Mouse (Mus musculus) hindbrain, embryonic 13.5 days (tissue): ENCODE measurements around the gene Sec16a. TPM values are rescaled to one million over a fixed set of nuclear protein-coding genes. Genes with fewer than 3 reads are reported as not detected.

ENCODE experiments used
- ATAC-seq: fragments of 200-750 bp; cut with Nextera tagmentation; 2 replicates; pipeline ENCODE4 v1.8.0; 2017; ENCODE audit warnings: moderate TSS enrichment; ENCODE audit not compliant: low FRiP score
- H3K27ac ChIP-seq: fragments of 300-500 bp; sonication (generic); 2 replicates; pipeline ENCODE4 v1.5.1; 2015; ENCODE audit warnings: inconsistent platforms, mild to moderate bottlenecking, moderate library complexity
- H3K27me3 ChIP-seq: fragments of 300-500 bp; sonication (generic); 2 replicates; pipeline ENCODE4 v1.6.1; 2015; ENCODE audit warnings: mild to moderate bottlenecking, inconsistent platforms
- H3K36me3 ChIP-seq: fragments of 300-500 bp; sonication (generic); 2 replicates; pipeline ENCODE4 v1.6.1; 2015; ENCODE audit warnings: mild to moderate bottlenecking, inconsistent platforms
- H3K4me1 ChIP-seq: fragments of 300-500 bp; sonication (generic); replicated peaks from 2 replicates; pipeline ENCODE4 v1.6.1; 2015; ENCODE audit warnings: inconsistent platforms
- H3K4me2 ChIP-seq: fragments of 300-500 bp; sonication (generic); 2 replicates; pipeline ENCODE4 v1.6.1; 2015; ENCODE audit warnings: inconsistent platforms, mild to moderate bottlenecking, moderate library complexity
- H3K4me3 ChIP-seq: fragments of 300-500 bp; sonication (generic); 2 replicates; pipeline ENCODE4 v1.5.1; 2015; ENCODE audit warnings: mild to moderate bottlenecking, inconsistent platforms
- H3K9ac ChIP-seq: fragments of 300-500 bp; sonication (generic); 2 replicates; pipeline ENCODE4 v1.6.1; 2015; ENCODE audit warnings: mild to moderate bottlenecking, inconsistent platforms
- H3K9me3 ChIP-seq: fragments of 300-500 bp; sonication (generic); 2 replicates; pipeline ENCODE4 v1.6.1; 2016; ENCODE audit warnings: inconsistent platforms
- WGBS: fragments of 180-500 bp; shearing (Covaris S2); methylation state at CpG from one replicate; pipeline ENCODE4 v1.1.7; 2015; 5-methylcytosine and 5-hydroxymethylcytosine counted together
- polyA plus RNA-seq: library from polyadenylated mRNA; unstranded; fragments of >200 nt; fragmentation: Nextera tagmentation; extraction: Ambion mirVana; gene quantifications from 2 replicates; pipeline ENCODE4 v1.2.1, GENCODE M21; 2015

Sec16a gene
- 18.3 and 18.5 TPM in 2 replicates for polyA plus RNA-seq

- Histone ChIP-seq H3K4me1 (peaks cover 52% of the 10 kb centered on the region), H3K4me2 (peak within 1 kb of the TSS; percentile 94), H3K9me3 (no peaks in the 10 kb centered on the region), H3K27ac (peak within 1 kb of the TSS; percentile 93), H3K4me3 (peak within 1 kb of the TSS; percentile 71), H3K27me3 (no peaks in the 10 kb centered on the region), H3K36me3 (peaks cover 17% of the 10 kb centered on the region), H3K9ac (peak within 1 kb of the TSS; percentile 88)
- under 1% methylated on average over 53 of the region's 61 CpGs for WGBS
- ATAC-seq, result peak; percentile 93
Observed at GRCm38 (mm10) chr2:26444946-26445665, at the start of gene Sec16a. Gene Sec16a (minus strand): TSS chr2:26445216.

GRCm38 (mm10) chr2:26494396-26494795 is 49.4 kb upstream of the Sec16a start:
- no peaks in the 10 kb centered on the region for H3K36me3 ChIP-seq
- no peak for ATAC-seq
- 39% methylated on average over 6 of the region's 7 CpGs for WGBS

GRCm38 (mm10) chr2:26493021-26493781 is 48.2 kb upstream of the Sec16a start:
- Histone ChIP-seq H3K4me3 (no peak overlapping the region), H3K36me3 (no peaks in the 10 kb centered on the region), H3K27ac (peak overlapping the region; percentile 90), H3K27me3 (no peaks in the 10 kb centered on the region), H3K4me1 (peaks cover 99% of the 10 kb centered on the region), H3K4me2 (peak overlapping the region; percentile 37), H3K9ac (peak overlapping the region; percentile 49), H3K9me3 (no peaks in the 10 kb centered on the region)
- whole genome bisulfite sequencing, result 24% methylated on average over 9 of the region's 9 CpGs
- ATAC-seq, result no peak

More at GRCm38 (mm10) chr2:26494396-26494795, 49.4 kb upstream of the Sec16a start:
- peaks cover 99% of the 10 kb centered on the region for H3K4me1 ChIP-seq
- no peak overlapping the region for H3K4me3 ChIP-seq
- H3K9ac ChIP-seq, result no peak overlapping the region
- no peaks in the 10 kb centered on the region for H3K9me3 ChIP-seq
- peak overlapping the region; percentile 90 for H3K27ac ChIP-seq
- no peaks in the 10 kb centered on the region for H3K27me3 ChIP-seq
- peak overlapping the region; percentile 37 for H3K4me2 ChIP-seq

GRCm38 (mm10) chr2:26490760-26491301 is 45.8 kb upstream of the Sec16a start:
- 20% methylated on average over 4 of the region's 4 CpGs for WGBS
- Histone ChIP-seq H3K27me3 (no peaks in the 10 kb centered on the region), H3K9ac (peak overlapping the region; percentile 43), H3K4me3 (no peak overlapping the region), H3K9me3 (no peaks in the 10 kb centered on the region), H3K36me3 (no peaks in the 10 kb centered on the region), H3K27ac (peak overlapping the region; percentile 90), H3K4me2 (peak overlapping the region; percentile 21; the same call in 1 of the 2 replicates), H3K4me1 (peaks cover 99% of the 10 kb centered on the region)
- no peak for ATAC-seq

GRCm38 (mm10) chr2:26488535-26489135 is 43.6 kb upstream of the Sec16a start:
- no peak for ATAC-seq
- Histone ChIP-seq H3K4me1 (peaks cover 100% of the 10 kb centered on the region), H3K36me3 (0 out of 2 replicates have a peak, but pooled peaks cover 3% of the 10 kb centered on the region), H3K9ac (peak overlapping the region; percentile 2; the same call in 1 of the 2 replicates), H3K9me3 (no peaks in the 10 kb centered on the region), H3K27me3 (no peaks in the 10 kb centered on the region), H3K27ac (peak overlapping the region; percentile 90), H3K4me3 (no peak overlapping the region), H3K4me2 (peak overlapping the region; percentile 45)
- 46% methylated on average over 9 of the region's 9 CpGs for WGBS

GRCm38 (mm10) chr2:26487322-26488021 is 42.5 kb upstream of the Sec16a start:
- Histone ChIP-seq H3K36me3 (0 out of 2 replicates have a peak, but pooled peaks cover 3% of the 10 kb centered on the region), H3K27ac (peak overlapping the region; percentile 90), H3K9ac (peak overlapping the region; percentile 60; the same call in 1 of the 2 replicates), H3K27me3 (no peaks in the 10 kb centered on the region), H3K4me2 (peak overlapping the region; percentile 45), H3K4me1 (peaks cover 100% of the 10 kb centered on the region), H3K9me3 (no peaks in the 10 kb centered on the region), H3K4me3 (no peak overlapping the region)
- WGBS, result 4% methylated on average over 18 of the region's 18 CpGs
- ATAC-seq, result peak; percentile 54

- Histone ChIP-seq H3K4me1 (peaks cover 100% of the 10 kb centered on the region), H3K4me3 (no peak overlapping the region; the same call in 1 of the 2 replicates), H3K27ac (peak overlapping the region; percentile 90), H3K27me3 (no peaks in the 10 kb centered on the region), H3K4me2 (peak overlapping the region; percentile 45), H3K9me3 (no peaks in the 10 kb centered on the region), H3K36me3 (0 out of 2 replicates have a peak, but pooled peaks cover 3% of the 10 kb centered on the region), H3K9ac (peak overlapping the region; percentile 60; the same call in 1 of the 2 replicates)
- WGBS, result 7% methylated on average over 3 of the region's 3 CpGs
- ATAC-seq, result peak; percentile 9; the same call in 1 of the 2 replicates
Observed at GRCm38 (mm10) chr2:26486835-26487321, 41.9 kb upstream of the Sec16a start.

- Histone ChIP-seq H3K9me3 (no peaks in the 10 kb centered on the region), H3K27ac (peak overlapping the region; percentile 90), H3K4me2 (peak overlapping the region; percentile 45), H3K36me3 (peaks cover 3% of the 10 kb centered on the region; the same call in 1 of the 2 replicates), H3K4me1 (peaks cover 99% of the 10 kb centered on the region), H3K9ac (peak overlapping the region; percentile 60), H3K4me3 (no peak overlapping the region; the same call in 1 of the 2 replicates), H3K27me3 (no peaks in the 10 kb centered on the region)
- 10% methylated on average over 5 of the region's 5 CpGs for WGBS
- no peak for ATAC-seq
Observed at GRCm38 (mm10) chr2:26486264-26486810, 41.3 kb upstream of the Sec16a start.

- peaks cover 98% of the 10 kb centered on the region for H3K4me1 ChIP-seq
- peak overlapping the region; percentile 60; the same call in 1 of the 2 replicates for H3K9ac ChIP-seq
- no peaks in the 10 kb centered on the region for H3K9me3 ChIP-seq
- 9% methylated on average over 7 of the region's 7 CpGs for WGBS
- peak; percentile 50 for ATAC-seq
- H3K4me3 ChIP-seq, result no peak overlapping the region
- H3K36me3 ChIP-seq, result peaks cover 10% of the 10 kb centered on the region
- peak overlapping the region; percentile 45 for H3K4me2 ChIP-seq
- H3K27me3 ChIP-seq, result no peaks in the 10 kb centered on the region
- H3K27ac ChIP-seq, result peak overlapping the region; percentile 90
Observed at GRCm38 (mm10) chr2:26485710-26486109, 40.7 kb upstream of the Sec16a start.

- WGBS, result 37% methylated on average over 9 of the region's 9 CpGs
- Histone ChIP-seq H3K4me1 (peaks cover 97% of the 10 kb centered on the region), H3K4me2 (peak overlapping the region; percentile 45), H3K36me3 (peaks cover 12% of the 10 kb centered on the region), H3K27ac (peak overlapping the region; percentile 90), H3K9ac (peak overlapping the region; percentile 60; the same call in 1 of the 2 replicates), H3K9me3 (no peaks in the 10 kb centered on the region), H3K4me3 (no peak overlapping the region), H3K27me3 (no peaks in the 10 kb centered on the region)
- no peak; the same call in 1 of the 2 replicates for ATAC-seq
Observed at GRCm38 (mm10) chr2:26485278-26485677, 40.3 kb upstream of the Sec16a start.

- H3K36me3 ChIP-seq, result peaks cover 23% of the 10 kb centered on the region
- H3K4me2 ChIP-seq, result no peak overlapping the region
- H3K27me3 ChIP-seq, result no peaks in the 10 kb centered on the region
- no peak for ATAC-seq
- H3K4me1 ChIP-seq, result peaks cover 97% of the 10 kb centered on the region
- H3K9me3 ChIP-seq, result no peaks in the 10 kb centered on the region
- no peak overlapping the region for H3K4me3 ChIP-seq
- 68% methylated on average over 10 of the region's 10 CpGs for WGBS
- H3K9ac ChIP-seq, result peak overlapping the region; percentile 43; the same call in 1 of the 2 replicates
- H3K27ac ChIP-seq, result peak overlapping the region; percentile 90
Observed at GRCm38 (mm10) chr2:26484169-26484568, 39.2 kb upstream of the Sec16a start.
